Mouse (Mus musculus) midbrain, embryonic 11.5 days (tissue): ENCODE results near the gene Wnt9a. TPM values are rescaled to one million over a fixed set of nuclear protein-coding genes. Genes with fewer than 3 reads are reported as not detected.

ENCODE experiments used
- ATAC-seq: fragments of 200-750 bp; cut with Nextera tagmentation; 2 replicates; pipeline ENCODE4 v1.8.0; 2017; ENCODE audit warnings: moderate TSS enrichment, moderate library complexity; ENCODE audit not compliant: low FRiP score
- DNase-seq: peaks from one replicate; pipeline ENCODE4 v3.0.0; 2015; ENCODE audit warnings: low spot score; ENCODE audit errors: missing footprints
- H3K27ac ChIP-seq: fragments of 300-500 bp; sonication (generic); 2 replicates; pipeline ENCODE4 v1.5.1; 2014; ENCODE audit warnings: low read depth, low read length
- H3K27me3 ChIP-seq: fragments of 300-500 bp; sonication (generic); 2 replicates; pipeline ENCODE4 v1.6.1; 2014; ENCODE audit warnings: mild to moderate bottlenecking, low read length, moderate library complexity, mixed read lengths; ENCODE audit not compliant: control insufficient read depth, insufficient read depth
- H3K36me3 ChIP-seq: fragments of 300-500 bp; sonication (generic); 2 replicates; pipeline ENCODE4 v1.6.1; 2014; ENCODE audit warnings: mild to moderate bottlenecking, low read length, moderate library complexity, mixed read lengths; ENCODE audit not compliant: control insufficient read depth, insufficient read depth
- H3K4me1 ChIP-seq: fragments of 300-500 bp; sonication (generic); 2 replicates; pipeline ENCODE4 v1.6.1; 2014; ENCODE audit warnings: low read length; ENCODE audit not compliant: control insufficient read depth, insufficient read depth
- H3K4me2 ChIP-seq: fragments of 300-500 bp; sonication (generic); 2 replicates; pipeline ENCODE4 v1.6.1; 2014; ENCODE audit warnings: mild to moderate bottlenecking, moderate library complexity
- H3K4me3 ChIP-seq: fragments of 300-500 bp; sonication (generic); 2 replicates; pipeline ENCODE4 v1.5.1; 2014; ENCODE audit warnings: low read depth, low read length
- H3K9ac ChIP-seq: fragments of 300-500 bp; sonication (generic); 2 replicates; pipeline ENCODE4 v1.6.1; 2014; ENCODE audit warnings: low read length
- H3K9me3 ChIP-seq: fragments of 300-500 bp; sonication (generic); 2 replicates; pipeline ENCODE4 v1.6.1; 2016; ENCODE audit warnings: low read length; ENCODE audit not compliant: control insufficient read depth
- WGBS: fragments of 180-500 bp; shearing (Covaris S2); extraction: QIAGEN DNeasy Blood & Tissue Kit; methylation state at CpG from one replicate; pipeline ENCODE4 v1.1.7; 2014; 5-methylcytosine and 5-hydroxymethylcytosine counted together
- polyA plus RNA-seq: library from polyadenylated mRNA; unstranded; fragments of >200 nt; fragmentation: Nextera tagmentation; extraction: Ambion mirVana; gene quantifications from 2 replicates; pipeline ENCODE4 v1.2.1, GENCODE M21; 2014

Wnt9a gene
- polyA plus RNA-seq, 1 experiment from 2014 or later: 4.8 TPM

- no peak overlapping the region for H3K4me3 ChIP-seq
- DNase-seq (no peak), ATAC-seq (no peak)
- WGBS: 86% methylated on average over 3 of the region's 3 CpGs
- H3K27ac ChIP-seq: no peak overlapping the region
- no peak overlapping the region for H3K9ac ChIP-seq
- no peaks in the 10 kb centered on the region for H3K4me1 ChIP-seq
- H3K27me3 ChIP-seq: no peaks in the 10 kb centered on the region
- H3K36me3 ChIP-seq: no peaks in the 10 kb centered on the region
- no peak overlapping the region for H3K4me2 ChIP-seq
- no peaks in the 10 kb centered on the region for H3K9me3 ChIP-seq
These were observed 32.5 kb upstream of the Wnt9a start for GRCm38 (mm10) chr11:59274184-59274583.

GRCm38 (mm10) chr11:59276877-59277276 is 29.9 kb upstream of the Wnt9a start:
- no peak overlapping the region for H3K9ac ChIP-seq
- H3K4me2 ChIP-seq: no peak overlapping the region
- H3K4me1 ChIP-seq: no peaks in the 10 kb centered on the region
- no peaks in the 10 kb centered on the region for H3K27me3 ChIP-seq
- ATAC-seq (no peak), DNase-seq (no peak)
- no peaks in the 10 kb centered on the region for H3K36me3 ChIP-seq
- 47% methylated on average over 2 of the region's 2 CpGs for WGBS
- H3K27ac ChIP-seq: no peak overlapping the region
- no peaks in the 10 kb centered on the region for H3K9me3 ChIP-seq
- H3K4me3 ChIP-seq: no peak overlapping the region

DNA sequence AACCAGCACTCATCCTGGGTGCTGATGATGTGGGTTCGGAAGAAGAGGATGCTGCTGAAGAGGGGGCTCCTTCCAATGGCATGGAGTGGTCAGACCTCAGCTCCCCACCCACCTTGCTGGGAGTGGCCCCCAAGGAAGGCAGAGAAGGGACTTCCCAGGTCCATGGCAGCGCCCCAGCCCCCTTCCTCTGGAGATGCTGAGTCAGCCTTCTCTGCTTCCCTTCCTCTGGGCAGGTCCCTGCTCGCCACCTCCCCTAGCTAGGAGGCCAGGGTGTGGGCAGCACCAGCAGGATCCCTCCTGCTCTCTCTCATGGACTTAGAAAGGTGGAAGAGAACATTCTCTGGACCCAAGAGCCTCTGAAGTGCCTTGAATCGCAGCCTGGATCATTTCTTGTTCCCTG is 28.7 kb upstream of the Wnt9a start:
- Histone ChIP-seq H3K36me3 (no peaks in the 10 kb centered on the region), H3K27ac (no peak overlapping the region), H3K4me2 (no peak overlapping the region), H3K27me3 (no peaks in the 10 kb centered on the region), H3K4me3 (no peak overlapping the region), H3K9me3 (no peaks in the 10 kb centered on the region), H3K9ac (no peak overlapping the region), H3K4me1 (no peaks in the 10 kb centered on the region)
- no peak for ATAC-seq
- 80% methylated on average over 4 of the region's 4 CpGs for WGBS
- DNase-seq: no peak

GRCm38 (mm10) chr11:59282111-59282510 is 24.6 kb upstream of the Wnt9a start:
- H3K27me3 ChIP-seq: peaks cover 15% of the 10 kb centered on the region
- WGBS: 78% methylated on average over 5 of the region's 5 CpGs
- no peak for DNase-seq
- H3K9ac ChIP-seq: no peak overlapping the region
- H3K4me3 ChIP-seq: no peak overlapping the region
- H3K9me3 ChIP-seq: no peaks in the 10 kb centered on the region
- no peaks in the 10 kb centered on the region for H3K4me1 ChIP-seq
- no peak overlapping the region for H3K27ac ChIP-seq
- no peak overlapping the region for H3K4me2 ChIP-seq
- H3K36me3 ChIP-seq: no peaks in the 10 kb centered on the region
- ATAC-seq: no peak

DNA sequence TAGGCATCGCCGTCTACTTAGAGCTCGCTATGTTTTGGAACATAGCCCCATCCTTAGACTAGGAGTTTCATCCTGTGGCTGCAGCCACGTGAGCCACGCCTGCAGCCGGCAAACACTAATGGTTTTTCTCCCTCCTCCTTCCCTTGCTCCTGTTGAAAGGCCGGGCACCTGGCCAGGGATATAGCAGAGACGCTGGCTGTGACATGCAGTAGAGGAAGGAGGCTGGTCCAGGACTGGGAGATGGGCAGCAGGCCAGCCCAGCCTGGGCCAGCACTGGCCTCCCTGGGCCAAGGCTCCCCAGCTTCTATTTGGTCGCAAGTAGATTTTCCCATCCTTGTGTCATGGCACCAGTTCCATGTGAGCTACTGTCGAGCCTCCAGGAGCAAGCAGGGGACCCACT is 23.8 kb upstream of the Wnt9a start:
- no peak for DNase-seq
- 89% methylated on average over 10 of the region's 10 CpGs for WGBS

GRCm38 (mm10) chr11:59284146-59284545 is 22.6 kb upstream of the Wnt9a start:
- H3K27me3 ChIP-seq: peaks cover 35% of the 10 kb centered on the region
- no peaks in the 10 kb centered on the region; the same call in 1 of the 2 replicates for H3K4me1 ChIP-seq

More for the DNA sequence above, 23.8 kb upstream of the Wnt9a start:
- H3K4me1 ChIP-seq: no peaks in the 10 kb centered on the region
- no peak overlapping the region for H3K4me3 ChIP-seq
- H3K9me3 ChIP-seq: no peaks in the 10 kb centered on the region
- H3K9ac ChIP-seq: no peak overlapping the region
- no peak for ATAC-seq
- H3K4me2 ChIP-seq: no peak overlapping the region
- peaks cover 23% of the 10 kb centered on the region for H3K27me3 ChIP-seq
- H3K36me3 ChIP-seq: no peaks in the 10 kb centered on the region
- H3K27ac ChIP-seq: no peak overlapping the region

GRCm38 (mm10) chr11:59289706-59290105 is 17.0 kb upstream of the Wnt9a start:
- H3K27ac ChIP-seq: no peak overlapping the region
- peak; percentile 95 for DNase-seq
- H3K4me3 ChIP-seq: peak overlapping the region; percentile 25

More at GRCm38 (mm10) chr11:59284146-59284545, 22.6 kb upstream of the Wnt9a start:
- no peaks in the 10 kb centered on the region for H3K9me3 ChIP-seq
- H3K4me2 ChIP-seq: no peak overlapping the region
- H3K27ac ChIP-seq: no peak overlapping the region
- no peak for DNase-seq
- ATAC-seq: no peak
- WGBS: 12% methylated on average over 14 of the region's 14 CpGs
- H3K9ac ChIP-seq: no peak overlapping the region
- H3K36me3 ChIP-seq: no peaks in the 10 kb centered on the region
- H3K4me3 ChIP-seq: no peak overlapping the region

GRCm38 (mm10) chr11:59290702-59291303 is 15.9 kb upstream of the Wnt9a start, which contains the start of gene Wnt3a:
TSS of gene Wnt3a (minus strand) at chr11:59290752.
- peaks cover 71% of the 10 kb centered on the region for H3K27me3 ChIP-seq
- no peak for ATAC-seq
- 1% methylated on average over 28 of the region's 60 CpGs for WGBS
- peak within 1 kb of the TSS; percentile 24; the same call in 1 of the 2 replicates for H3K9ac ChIP-seq
- H3K36me3 ChIP-seq: no peaks in the 10 kb centered on the region
- H3K27ac ChIP-seq: no peak within 1 kb of the TSS
- peak within 1 kb of the TSS; percentile 31 for H3K4me3 ChIP-seq
- H3K9me3 ChIP-seq: no peaks in the 10 kb centered on the region
- DNase-seq: no peak
- H3K4me1 ChIP-seq: peaks cover 2% of the 10 kb centered on the region; the same call in 1 of the 2 replicates
- H3K4me2 ChIP-seq: peak within 1 kb of the TSS; percentile 41

More at GRCm38 (mm10) chr11:59289706-59290105, 17.0 kb upstream of the Wnt9a start:
- Histone ChIP-seq H3K9ac (no peak overlapping the region), H3K9me3 (no peaks in the 10 kb centered on the region), H3K4me2 (peak overlapping the region; percentile 41), H3K4me1 (peaks cover 2% of the 10 kb centered on the region; the same call in 1 of the 2 replicates), H3K36me3 (no peaks in the 10 kb centered on the region), H3K27me3 (peaks cover 69% of the 10 kb centered on the region)
- under 1% methylated on average over 25 of the region's 25 CpGs for WGBS
- ATAC-seq: no peak

DNA sequence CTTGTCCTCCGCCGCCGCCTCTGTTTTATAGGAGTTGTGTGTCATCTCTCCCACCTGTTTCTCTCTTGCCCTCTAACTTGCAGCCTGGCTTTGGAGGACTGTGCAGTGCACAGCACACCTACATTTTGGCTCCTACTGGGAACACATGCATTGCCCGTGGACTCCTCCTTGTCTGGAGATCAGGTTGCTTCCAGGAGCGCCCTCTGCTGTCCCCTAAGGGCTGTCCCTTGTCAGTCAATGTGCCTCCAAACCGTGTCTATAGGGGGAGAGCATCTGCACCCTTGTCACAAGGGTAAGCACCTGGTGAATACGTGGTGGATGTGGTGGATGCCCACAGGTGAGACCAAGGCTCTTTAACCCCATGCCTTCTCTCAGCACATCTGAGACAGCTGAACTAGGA is 13.1 kb upstream of the Wnt9a start:
- Histone ChIP-seq H3K4me1 (peaks cover 2% of the 10 kb centered on the region; the same call in 1 of the 2 replicates), H3K9me3 (no peaks in the 10 kb centered on the region), H3K27ac (no peak overlapping the region), H3K9ac (no peak overlapping the region), H3K36me3 (no peaks in the 10 kb centered on the region), H3K27me3 (peaks cover 49% of the 10 kb centered on the region), H3K4me3 (no peak overlapping the region), H3K4me2 (no peak overlapping the region)
- WGBS: 25% methylated on average over 7 of the region's 7 CpGs
- ATAC-seq: no peak
- DNase-seq: no peak
